Mouse (Mus musculus) hindbrain, postnatal 0 days (tissue): ENCODE results near the gene Dppa4. TPM values are rescaled to one million over a fixed set of nuclear protein-coding genes. Genes with fewer than 3 reads are reported as not detected.
A peak's percentile ranks its signal among the peaks of the same experiment; 100 is the strongest.

Experiments
- ATAC-seq: fragments of 200-750 bp; cut with Nextera tagmentation; 2 replicates; pipeline ENCODE4 v1.8.0; 2017; ENCODE audit warnings: mild to moderate bottlenecking, moderate TSS enrichment, moderate library complexity
- DNase-seq: peaks from one replicate; pipeline ENCODE4 v3.0.0-alpha.2; 2015; ENCODE audit warnings: low spot score
- H3K27ac ChIP-seq: fragments of 300-500 bp; sonication (generic); 2 replicates; pipeline ENCODE4 v1.5.1; 2014; ENCODE audit warnings: mild to moderate bottlenecking
- H3K27me3 ChIP-seq: fragments of 300-500 bp; sonication (generic); 2 replicates; pipeline ENCODE4 v1.6.1; 2014; ENCODE audit warnings: low read length, mixed read lengths; ENCODE audit not compliant: insufficient read depth
- H3K36me3 ChIP-seq: fragments of 300-500 bp; sonication (generic); 2 replicates; pipeline ENCODE4 v1.6.1; 2014; ENCODE audit warnings: low read length, mixed read lengths; ENCODE audit not compliant: insufficient read depth
- H3K4me1 ChIP-seq: fragments of 300-500 bp; sonication (generic); 2 replicates; pipeline ENCODE4 v1.6.1; 2014; ENCODE audit warnings: antibody characterized with exemption, low read length, mixed read lengths; ENCODE audit not compliant: insufficient read depth
- H3K4me2 ChIP-seq: fragments of 300-500 bp; sonication (generic); 2 replicates; pipeline ENCODE4 v1.6.1; 2014; ENCODE audit warnings: low read depth, mild to moderate bottlenecking, low read length, moderate library complexity, mixed read lengths
- H3K4me3 ChIP-seq: fragments of 300-500 bp; sonication (generic); 2 replicates; pipeline ENCODE4 v1.5.1; 2014; ENCODE audit warnings: low read length
- H3K9ac ChIP-seq: fragments of 300-500 bp; sonication (generic); replicated peaks from 2 replicates; pipeline ENCODE4 v1.6.1; 2014; ENCODE audit warnings: mild to moderate bottlenecking, low read length, moderate library complexity, mixed read lengths
- H3K9me3 ChIP-seq: fragments of 300-500 bp; sonication (generic); 2 replicates; pipeline ENCODE4 v1.6.1; 2016; ENCODE audit warnings: low read length, mixed read lengths
- CTCF ChIP-seq: IDR thresholded peaks from 2 replicates; pipeline ENCODE4 v1.5.1; 2016; ENCODE audit warnings: antibody characterized with exemption, control low read depth, low read depth
- WGBS: fragments of 180-500 bp; shearing (Covaris S2); extraction: QIAGEN DNeasy Blood & Tissue Kit; methylation state at CpG from one replicate; pipeline ENCODE4 v1.1.7; 2014; 5-methylcytosine and 5-hydroxymethylcytosine counted together
- polyA plus RNA-seq: library from polyadenylated mRNA; unstranded; fragments of >200 nt; fragmentation: Nextera tagmentation; extraction: Ambion mirVana; gene quantifications from 2 replicates; pipeline ENCODE4 v1.2.1, GENCODE M21; 2015
- total RNA-seq: library from RNA; depleted of rRNA; stranded (reverse); fragments of >200 nt; gene quantifications from 2 replicates; pipeline ENCODE4 v1.2.3, GENCODE M21; 2014; rRNA removed

The Dppa4 gene
- total and polyA plus RNA-seq, 2 experiments from 2014 or later, result not detected

GRCm38 (mm10) chr16:48323133-48323532, 39.6 kb downstream of the Dppa4 start:
- Histone ChIP-seq H3K9ac (no peak overlapping the region), H3K27me3 (no peaks in the 10 kb centered on the region), H3K4me2 (no peak overlapping the region), H3K4me3 (no peak overlapping the region), H3K27ac (no peak overlapping the region), H3K9me3 (no peaks in the 10 kb centered on the region), H3K4me1 (no peaks in the 10 kb centered on the region), H3K36me3 (no peaks in the 10 kb centered on the region)
- WGBS, result 65% methylated on average over 6 of the region's 6 CpGs
- DNase-seq (peak; percentile 8), ATAC-seq (no peak)
- TF ChIP-seq CTCF, result no peak

GRCm38 (mm10) chr16:48323602-48324345, 40.2 kb downstream of the Dppa4 start:
- H3K4me1 ChIP-seq, result no peaks in the 10 kb centered on the region
- H3K27me3 ChIP-seq, result no peaks in the 10 kb centered on the region
- no peaks in the 10 kb centered on the region for H3K36me3 ChIP-seq
- DNase-seq (no peak), ATAC-seq (no peak)
- H3K4me3 ChIP-seq, result no peak overlapping the region
- H3K9ac ChIP-seq, result no peak overlapping the region
- WGBS, result 79% methylated on average over 8 of the region's 8 CpGs
- TF ChIP-seq CTCF, result no peak
- H3K4me2 ChIP-seq, result no peak overlapping the region
- no peak overlapping the region for H3K27ac ChIP-seq
- H3K9me3 ChIP-seq, result no peaks in the 10 kb centered on the region

- no peak overlapping the region for H3K27ac ChIP-seq
- H3K9me3 ChIP-seq, result no peaks in the 10 kb centered on the region
- H3K27me3 ChIP-seq, result no peaks in the 10 kb centered on the region
- H3K36me3 ChIP-seq, result no peaks in the 10 kb centered on the region
- no peaks in the 10 kb centered on the region for H3K4me1 ChIP-seq
- H3K9ac ChIP-seq, result no peak overlapping the region
- TF ChIP-seq CTCF, result no peak
- peak; percentile 18 for DNase-seq
- H3K4me2 ChIP-seq, result no peak overlapping the region
- no peak overlapping the region for H3K4me3 ChIP-seq
- 60% methylated on average over 5 of the region's 5 CpGs for WGBS
- ATAC-seq, result no peak
Observed at GRCm38 (mm10) chr16:48326903-48327302, 43.4 kb downstream of the Dppa4 start.

GRCm38 (mm10) chr16:48328420-48328819, 44.9 kb downstream of the Dppa4 start:
- Histone ChIP-seq H3K4me2 (no peak overlapping the region), H3K9ac (no peak overlapping the region), H3K36me3 (no peaks in the 10 kb centered on the region), H3K4me1 (no peaks in the 10 kb centered on the region), H3K9me3 (no peaks in the 10 kb centered on the region), H3K27ac (no peak overlapping the region), H3K4me3 (no peak overlapping the region), H3K27me3 (no peaks in the 10 kb centered on the region)
- 98% methylated on average over 2 of the region's 2 CpGs for WGBS
- 0 out of 2 replicates have a peak, but pooled peaks have one; percentile 5 for TF ChIP-seq CTCF
- ATAC-seq (no peak), DNase-seq (no peak)

- DNase-seq, result no peak
- Histone ChIP-seq H3K36me3 (no peaks in the 10 kb centered on the region), H3K4me3 (no peak overlapping the region), H3K4me1 (no peaks in the 10 kb centered on the region), H3K9me3 (no peaks in the 10 kb centered on the region), H3K4me2 (no peak overlapping the region), H3K27me3 (no peaks in the 10 kb centered on the region), H3K27ac (no peak overlapping the region), H3K9ac (no peak overlapping the region)
- 70% methylated on average over 3 of the region's 3 CpGs for WGBS
- TF ChIP-seq CTCF, result no peak
- ATAC-seq, result no peak
Observed at GRCm38 (mm10) chr16:48331822-48332221, 48.3 kb downstream of the Dppa4 start.

- Histone ChIP-seq H3K4me2 (no peak overlapping the region), H3K9ac (no peak overlapping the region), H3K9me3 (no peaks in the 10 kb centered on the region), H3K27ac (no peak overlapping the region), H3K36me3 (no peaks in the 10 kb centered on the region), H3K27me3 (no peaks in the 10 kb centered on the region), H3K4me3 (no peak overlapping the region), H3K4me1 (no peaks in the 10 kb centered on the region)
- DNase-seq (no peak), ATAC-seq (no peak)
- no peak for TF ChIP-seq CTCF
- WGBS, result 94% methylated on average over 4 of the region's 4 CpGs
Observed at GRCm38 (mm10) chr16:48335326-48335725, 51.8 kb downstream of the Dppa4 start.

Other genes starting within 250 kb of the Dppa4 start
- gene Dppa2, start 20.2 kb downstream of the Dppa4 start, total RNA-seq, result 0.26 TPM in 1 of 2 replicates, not detected in the other
- 0.11 TPM in 1 of 2 replicates, not detected in the other for gene Dppa2, start 20.2 kb downstream of the Dppa4 start, polyA plus RNA-seq
- not detected in 2 replicates for gene Gm5485, start 128.7 kb downstream of the Dppa4 start, total RNA-seq
- gene Gm5485, start 128.7 kb downstream of the Dppa4 start, polyA plus RNA-seq, result not detected in 2 replicates
- gene Morc1, start 147.5 kb downstream of the Dppa4 start, total RNA-seq, result 0.21 TPM in 1 of 2 replicates, not detected in the other
- 0.11 and 0.20 TPM in 2 replicates for gene Morc1, start 147.5 kb downstream of the Dppa4 start, polyA plus RNA-seq